Mouse (Mus musculus) liver, postnatal 0 days (tissue): ENCODE results near the gene Nkx1-2.

ENCODE experiments used
- CTCF ChIP-seq: sonication (generic); IDR thresholded peaks from 2 replicates; pipeline ENCODE4 v1.5.1; 2016; ENCODE audit warnings: antibody characterized with exemption, low read depth
- EP300 ChIP-seq: IDR thresholded peaks from 2 replicates; pipeline ENCODE4 v1.6.1; 2016; ENCODE audit warnings: antibody characterized with exemption, low read depth, mild to moderate bottlenecking

GRCm38 (mm10) chr7:132600026-132600425 is 589 bp upstream of the Nkx1-2 start:
- no peak for TF ChIP-seq CTCF
- no peak for TF ChIP-seq EP300
